Mouse (Mus musculus) MEL (cell line): Measurements from ENCODE around the gene Ereg. TPM values are rescaled to one million over a fixed set of nuclear protein-coding genes. Genes with fewer than 3 reads are reported as not detected.

Experiments used
- DNase-seq: peaks from one replicate; pipeline ENCODE4 v3.0.0; 2011; ENCODE audit warnings: low read depth, low spot score
- H3K27ac ChIP-seq: 2 replicates; pipeline ENCODE4 v1.5.1; 2012; ENCODE audit warnings: low read depth, mild to moderate bottlenecking, control low read depth, low read length, moderate library complexity; ENCODE audit not compliant: control insufficient read depth
- H3K27me3 ChIP-seq, 2 experiments: fragments of 150-350 bp in 1 of 2; sonication (generic) in 1 of 2; 2 replicates each; pipeline ENCODE4 v1.6.1; 2012; ENCODE audit warnings: low read length in 2 of 2, mild to moderate bottlenecking in 2 of 2, improper control_type of control experiment in 1 of 2, moderate library complexity in 1 of 2; ENCODE audit not compliant: insufficient read depth in 2 of 2, control insufficient read depth in 1 of 2
- H3K36me3 ChIP-seq, 2 experiments: 2 replicates each; pipeline ENCODE4 v1.6.1; 2012 to 2014; ENCODE audit warnings: low read length in 2 of 2, improper control_type of control experiment in 1 of 2, inconsistent platforms in 1 of 2, mild to moderate bottlenecking in 1 of 2; ENCODE audit not compliant: insufficient read depth in 2 of 2, control insufficient read depth in 1 of 2
- H3K4me1 ChIP-seq, 2 experiments: fragments of 150-350 bp in 1 of 2; sonication (generic) in 1 of 2; 2 replicates each; pipeline ENCODE4 v1.6.1; 2012; ENCODE audit warnings: low read length in 2 of 2, improper control_type of control experiment in 1 of 2, mild to moderate bottlenecking in 1 of 2; ENCODE audit not compliant: insufficient read depth in 2 of 2, control insufficient read depth in 1 of 2
- H3K4me3 ChIP-seq, 2 experiments: fragments of 150-350 bp in 1 of 2; sonication (generic) in 1 of 2; 2 replicates each; pipeline ENCODE4 v1.5.1; 2012; ENCODE audit warnings: low read depth in 2 of 2, low read length in 2 of 2, mild to moderate bottlenecking in 2 of 2, moderate library complexity in 2 of 2, control low read depth in 1 of 2, improper control_type of control experiment in 1 of 2; ENCODE audit not compliant: control insufficient read depth in 1 of 2, insufficient read depth in 1 of 2
- H3K79me2 ChIP-seq: 2 replicates; pipeline ENCODE4 v1.6.1; 2012; ENCODE audit warnings: mild to moderate bottlenecking, low read length, moderate library complexity; ENCODE audit not compliant: control insufficient read depth, poor library complexity, insufficient read depth
- H3K9ac ChIP-seq: 2 replicates; pipeline ENCODE4 v1.6.1; 2012; ENCODE audit warnings: low read depth, mild to moderate bottlenecking, control low read depth, low read length, moderate library complexity; ENCODE audit not compliant: control insufficient read depth, poor library complexity, severe bottlenecking
- H3K9me3 ChIP-seq: fragments of 150-350 bp; sonication (generic); replicated peaks from 2 replicates; pipeline ENCODE4 v1.6.1; 2012; ENCODE audit warnings: mild to moderate bottlenecking, low read length, improper control_type of control experiment, moderate library complexity; ENCODE audit not compliant: insufficient read depth
- BHLHE40 ChIP-seq: IDR thresholded peaks from 2 replicates; pipeline ENCODE4 v1.6.1; 2012; ENCODE audit warnings: low read depth, mild to moderate bottlenecking, inconsistent platforms, low read length, improper control_type of control experiment, borderline replicate concordance
- CHD1 ChIP-seq: IDR thresholded peaks from 2 replicates; pipeline ENCODE4 v1.6.1; 2012; ENCODE audit warnings: low read depth, mild to moderate bottlenecking, inconsistent platforms, low read length, improper control_type of control experiment
- CHD2 ChIP-seq: IDR thresholded peaks from 2 replicates; pipeline ENCODE4 v1.6.1; 2011; ENCODE audit warnings: low read length, improper control_type of control experiment
- E2F4 ChIP-seq: IDR thresholded peaks from 2 replicates; pipeline ENCODE4 v1.6.1; 2011; ENCODE audit warnings: low read depth, low read length, improper control_type of control experiment, borderline replicate concordance
- ELF1 ChIP-seq: IDR thresholded peaks from 2 replicates; pipeline ENCODE4 v1.6.1; 2014; ENCODE audit warnings: low read depth, mild to moderate bottlenecking, inconsistent platforms, low read length, improper control_type of control experiment, moderate library complexity
- GABPA ChIP-seq: IDR thresholded peaks from 2 replicates; pipeline ENCODE4 v1.6.1; 2012; ENCODE audit warnings: low read depth, mild to moderate bottlenecking, inconsistent platforms, low read length, improper control_type of control experiment, moderate library complexity
- GATA1 ChIP-seq: IDR thresholded peaks from 2 replicates; pipeline ENCODE4 v1.6.1; 2011; ENCODE audit warnings: low read depth, low read length, improper control_type of control experiment
- JUND ChIP-seq: IDR thresholded peaks from 2 replicates; pipeline ENCODE4 v1.6.1; 2011; ENCODE audit warnings: low read depth, mild to moderate bottlenecking, improper control_type of control experiment, low read length
- KAT2A ChIP-seq: conservative IDR thresholded peaks from 2 replicates; pipeline ENCODE4 v1.6.1; 2012; ENCODE audit warnings: low read depth, low read length, improper control_type of control experiment, inconsistent platforms
- MAFK ChIP-seq: IDR thresholded peaks from 2 replicates; pipeline ENCODE4 v1.6.1; 2011; ENCODE audit warnings: low read depth, mild to moderate bottlenecking, low read length, improper control_type of control experiment, borderline replicate concordance
- MAX ChIP-seq: IDR thresholded peaks from 2 replicates; pipeline ENCODE4 v1.6.1; 2011; ENCODE audit warnings: low read length, improper control_type of control experiment
- MAZ ChIP-seq: IDR thresholded peaks from 2 replicates; pipeline ENCODE4 v1.6.1; 2012; ENCODE audit warnings: low read depth, mild to moderate bottlenecking, inconsistent platforms, low read length, improper control_type of control experiment
- MXI1 ChIP-seq: IDR thresholded peaks from 2 replicates; pipeline ENCODE4 v1.6.1; 2011; ENCODE audit warnings: mild to moderate bottlenecking, low read depth, low read length, improper control_type of control experiment
- MYB ChIP-seq: IDR thresholded peaks from 2 replicates; pipeline ENCODE4 v1.6.1; 2011; ENCODE audit warnings: mild to moderate bottlenecking, low read depth, low read length, improper control_type of control experiment
- MYC ChIP-seq: IDR thresholded peaks from 2 replicates; pipeline ENCODE4 v1.6.1; 2011; ENCODE audit warnings: low read depth, mild to moderate bottlenecking, low read length, improper control_type of control experiment, moderate library complexity
- NELFE ChIP-seq: IDR thresholded peaks from 2 replicates; pipeline ENCODE4 v1.6.1; 2011; ENCODE audit warnings: low read depth, low read length, improper control_type of control experiment
- NRF1 ChIP-seq: IDR thresholded peaks from 2 replicates; pipeline ENCODE4 v1.6.1; 2014; ENCODE audit warnings: low read depth, mild to moderate bottlenecking, inconsistent platforms, low read length, improper control_type of control experiment, moderate library complexity; ENCODE audit not compliant: poor library complexity, insufficient read depth, severe bottlenecking
- RAD21 ChIP-seq: IDR thresholded peaks from 2 replicates; pipeline ENCODE4 v1.6.1; 2011; ENCODE audit warnings: mild to moderate bottlenecking, low read depth, low read length, improper control_type of control experiment
- RCOR1 ChIP-seq: IDR thresholded peaks from 2 replicates; pipeline ENCODE4 v1.6.1; 2012; ENCODE audit warnings: low read depth, mild to moderate bottlenecking, inconsistent platforms, low read length, improper control_type of control experiment
- SMC3 ChIP-seq: IDR thresholded peaks from 2 replicates; pipeline ENCODE4 v1.6.1; 2011; ENCODE audit warnings: low read depth, low read length, improper control_type of control experiment
- TAL1 ChIP-seq: IDR thresholded peaks from 2 replicates; pipeline ENCODE4 v1.6.1; 2012; ENCODE audit warnings: mild to moderate bottlenecking, inconsistent platforms, low read length, moderate library complexity, mixed read lengths
- UBTF ChIP-seq: IDR thresholded peaks from 2 replicates; pipeline ENCODE4 v1.6.1; 2012; ENCODE audit warnings: low read depth, mild to moderate bottlenecking, inconsistent platforms, low read length, improper control_type of control experiment, moderate library complexity, borderline replicate concordance; ENCODE audit not compliant: insufficient read depth
- ZC3H11A ChIP-seq: IDR thresholded peaks from 2 replicates; pipeline ENCODE4 v1.6.1; 2012; ENCODE audit warnings: low read depth, mild to moderate bottlenecking, inconsistent platforms, low read length, improper control_type of control experiment
- ZKSCAN1 ChIP-seq: IDR thresholded peaks from 2 replicates; pipeline ENCODE4 v1.6.1; 2012; ENCODE audit warnings: low read depth, mild to moderate bottlenecking, inconsistent platforms, low read length, improper control_type of control experiment, moderate library complexity
- polyA plus RNA-seq, 2 experiments: library from polyadenylated mRNA; stranded (reverse) in 1 of 2; unstranded in 1 of 2; fragments of >175 nt in 1 of 2; fragments of >200 nt in 1 of 2; gene quantifications; 2 replicates each; pipeline versions ENCODE4 v1.2.1 to v1.2.4; 2012; ENCODE audit warnings: low replicate concordance in 2 of 2, low read depth in 1 of 2; ENCODE audit not compliant: insufficient read length in 2 of 2, insufficient read depth in 1 of 2, missing spikeins in 1 of 2
- total RNA-seq: library from RNA; depleted of rRNA; stranded (reverse); fragments of 300-350 nt; gene quantifications from 2 replicates; pipeline ENCODE4 v1.2.3, GENCODE M21; 2012

Ereg gene
- total and polyA plus RNA-seq, 3 experiments = not detected

DNA sequence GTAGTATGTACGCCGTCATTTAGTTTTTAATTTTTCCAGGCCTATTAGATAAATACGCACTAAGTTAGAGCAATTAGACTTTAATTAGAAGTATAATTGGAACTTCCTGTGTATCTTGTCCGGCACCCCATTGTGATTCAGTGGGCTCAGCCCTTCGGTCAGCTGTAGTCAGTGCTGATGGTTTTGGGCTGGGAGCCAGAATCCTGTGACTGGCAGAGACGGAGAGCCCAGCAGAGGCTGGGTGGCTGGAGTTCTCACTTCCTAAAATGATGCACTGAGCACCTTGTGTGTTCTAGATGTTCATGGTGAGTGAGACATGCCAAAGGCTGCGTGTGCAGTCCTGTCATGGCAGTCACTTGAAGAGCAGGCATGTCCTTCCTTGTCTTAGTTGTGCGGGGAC lies 36.6 kb downstream of the Ereg start:
- Histone ChIP-seq H3K79me2 (no peaks in the 10 kb centered on the region), H3K4me1 (no peaks in the 10 kb centered on the region), H3K9ac (no peak overlapping the region), H3K36me3 (no peaks in the 10 kb centered on the region), H3K9me3 (no peaks in the 10 kb centered on the region), H3K4me3 (no peak overlapping the region), H3K27ac (no peak overlapping the region), H3K27me3 (no peaks in the 10 kb centered on the region; a peak in 2 of 4 replicates)
- no peak for DNase-seq
- TF ChIP-seq RCOR1 (no peak), UBTF (no peak), JUND (no peak), CHD1 (no peak), MAZ (no peak), NRF1 (no peak), TAL1 (no peak), MAX (no peak), GABPA (no peak), SMC3 (no peak), E2F4 (no peak), RAD21 (no peak), KAT2A (no peak), MYB (no peak), MAFK (no peak), ZKSCAN1 (no peak), MYC (no peak), MXI1 (no peak)

DNA sequence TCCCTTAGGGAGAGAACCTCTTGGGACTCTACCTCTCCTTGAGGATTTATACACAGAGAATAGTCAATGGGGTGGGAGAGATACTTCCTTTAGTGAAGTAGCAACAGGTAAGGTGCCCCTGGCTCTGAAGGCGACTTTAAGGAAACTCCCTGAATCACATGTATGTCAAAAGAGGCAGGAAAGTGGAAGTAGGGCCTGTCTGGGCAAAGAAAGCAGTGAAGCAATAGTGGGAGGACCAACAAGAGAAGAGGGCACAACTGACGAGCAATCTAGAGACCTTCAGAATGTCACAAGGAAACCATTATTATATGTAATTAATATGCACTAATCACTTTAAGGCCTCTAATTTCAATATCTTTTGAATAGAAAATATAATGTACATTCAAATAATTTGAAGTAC lies 39.5 kb downstream of the Ereg start:
- Histone ChIP-seq H3K36me3 (no peaks in the 10 kb centered on the region), H3K27me3 (no peaks in the 10 kb centered on the region; a peak in 2 of 4 replicates), H3K4me1 (no peaks in the 10 kb centered on the region), H3K9me3 (no peaks in the 10 kb centered on the region), H3K4me3 (no peak overlapping the region), H3K27ac (no peak overlapping the region)
- no peak for TF ChIP-seq RAD21
- no peak for TF ChIP-seq MAZ
- no peak for TF ChIP-seq ZC3H11A
- TF ChIP-seq GABPA = no peak
- TF ChIP-seq SMC3 = no peak
- TF ChIP-seq BHLHE40 = no peak
- no peak for TF ChIP-seq GATA1
- TF ChIP-seq NELFE = no peak
- TF ChIP-seq CHD2 = no peak
- no peak for TF ChIP-seq ELF1
- TF ChIP-seq JUND = no peak
- no peak for TF ChIP-seq MYC
- TF ChIP-seq CHD1 = no peak
- TF ChIP-seq, all 39 proteins: peak for 0
- no peak overlapping the region for H3K9ac ChIP-seq
- H3K79me2 ChIP-seq = no peaks in the 10 kb centered on the region
- DNase-seq = no peak
